Mouse (Mus musculus): Measurements from ENCODE around the gene Fam76b. TPM values are rescaled to one million over a fixed set of nuclear protein-coding genes. Genes with fewer than 3 reads are reported as not detected.
A peak's percentile ranks its signal among the peaks of the same experiment; 100 is the strongest.
"Not testable (repeated sequence)": the region's sequence is repeated elsewhere in the genome, so short reads cannot be mapped to it uniquely, and the experiment has no call there.

Fam76b gene
- polyA plus RNA-seq (2016; fragmentation: Nextera tagmentation; extraction: Ambion mirVana) = 20.1 and 23.0 TPM in 2 replicates

DNA sequence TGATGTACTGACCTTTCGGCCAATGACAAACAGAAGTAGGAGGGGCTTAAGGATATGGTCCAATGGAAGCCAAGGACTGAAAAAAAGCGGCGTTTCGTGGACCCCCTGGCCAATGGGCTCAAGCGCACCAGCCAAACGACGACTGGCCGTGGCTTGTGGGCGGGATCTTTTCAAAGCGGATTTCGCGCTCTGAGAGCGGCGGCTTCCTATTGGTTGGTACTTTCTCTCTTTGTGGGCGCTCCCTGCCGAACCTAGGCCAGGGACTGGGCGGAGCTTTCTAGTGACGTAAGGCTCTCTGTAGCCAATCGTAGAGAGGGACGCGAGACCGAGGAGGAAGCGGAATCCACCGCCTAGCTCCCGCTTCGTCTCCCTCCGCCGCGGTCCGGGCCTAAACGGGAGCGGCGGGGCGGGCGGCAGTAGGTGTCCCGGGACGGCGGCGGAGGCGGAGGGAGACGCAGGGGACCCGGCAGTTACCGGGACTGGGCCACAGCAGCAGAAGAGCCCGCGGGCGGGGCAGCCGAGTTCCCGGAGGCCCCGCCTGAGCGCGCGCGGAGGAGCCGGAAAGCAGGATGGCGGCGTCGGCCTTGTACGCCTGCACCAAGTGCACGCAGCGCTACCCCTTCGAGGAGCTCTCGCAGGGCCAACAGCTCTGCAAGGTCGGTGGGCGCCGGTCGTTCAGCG lies at the start of gene Fam76b:
TSS of gene Fam76b (plus strand) at position 311 of the 681 bp plus-strand sequence.
- DNase-seq (ENCODE audit: low spot score) = peak; percentile 99
- H3K36me3 ChIP-seq (replicated peaks) = peaks cover 54% of the 10 kb centered on the region

DNA sequence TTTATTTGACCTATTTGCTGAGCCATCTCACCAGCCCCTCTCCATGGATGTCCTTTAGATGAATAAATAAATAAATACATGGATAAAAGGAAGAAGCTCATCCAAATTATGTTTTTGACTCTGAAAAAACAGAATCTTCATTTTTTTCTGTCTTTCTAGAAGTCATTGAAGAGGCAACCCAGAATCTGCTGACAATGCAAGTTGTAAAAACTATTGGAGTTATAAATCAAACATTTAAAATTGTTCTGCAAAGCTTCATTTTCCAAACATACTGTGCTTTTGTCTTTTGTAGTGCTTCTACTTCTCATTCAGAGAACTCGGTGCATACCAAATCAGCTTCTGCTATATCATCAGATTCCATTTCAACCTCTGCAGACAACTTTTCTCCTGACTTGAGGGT lies 45.5 kb upstream of the Fam76b start:
- no peak for DNase-seq (ENCODE audit: low spot score)

More for the DNA sequence above, at the start of gene Fam76b:
- H3K4me3 ChIP-seq = peak within 1 kb of the TSS; percentile 79
- no peaks in the 10 kb centered on the region for H3K27me3 ChIP-seq (replicated peaks; ENCODE audit: low read depth, poor library complexity, severe bottlenecking)
- H3K27ac ChIP-seq (replicated peaks) = peak within 1 kb of the TSS; percentile 99
- H3K4me1 ChIP-seq = peaks cover 27% of the 10 kb centered on the region
- no peaks in the 10 kb centered on the region for H3K9me3 ChIP-seq
- under 1% methylated on average over 67 of the region's 67 CpGs for WGBS

DNA sequence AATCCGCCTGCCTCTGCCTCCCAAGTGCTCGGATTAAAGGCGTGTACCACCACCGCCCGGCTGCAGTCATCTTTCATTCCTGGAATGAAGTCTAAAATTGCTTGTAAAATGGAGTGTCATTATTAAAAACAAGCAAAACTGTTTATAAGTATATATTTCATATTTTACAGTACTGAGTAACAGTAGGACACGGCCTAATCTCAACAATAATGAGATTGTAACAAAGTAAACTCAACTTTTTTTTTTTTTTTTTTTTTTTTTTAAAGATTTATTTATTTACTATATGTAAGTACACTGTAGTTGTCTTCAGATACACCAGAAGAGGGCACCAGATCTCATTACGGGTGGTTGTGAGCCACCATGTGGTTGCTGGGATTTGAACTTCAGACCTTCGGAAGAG lies 36.7 kb upstream of the Fam76b start:
- not testable (repeated sequence) for H3K27me3 ChIP-seq (replicated peaks; ENCODE audit: low read depth, poor library complexity, severe bottlenecking); DNase-seq (ENCODE audit: low spot score); H3K27ac ChIP-seq (replicated peaks); H3K4me1 ChIP-seq; H3K4me3 ChIP-seq; H3K9me3 ChIP-seq
- 97% methylated on average over 8 of the region's 8 CpGs for WGBS
- peaks cover 91% of the 10 kb centered on the region for H3K36me3 ChIP-seq (replicated peaks)

More for the DNA sequence above, 45.5 kb upstream of the Fam76b start:
- Histone ChIP-seq H3K9me3 (no peaks in the 10 kb centered on the region), H3K27ac (replicated peaks) (no peak overlapping the region), H3K36me3 (replicated peaks) (peaks cover 53% of the 10 kb centered on the region), H3K4me3 (no peak overlapping the region), H3K4me1 (no peaks in the 10 kb centered on the region), H3K27me3 (replicated peaks; ENCODE audit: low read depth, poor library complexity, severe bottlenecking) (no peaks in the 10 kb centered on the region)
- 91% methylated on average over 1 of the region's 1 CpGs for WGBS

DNA sequence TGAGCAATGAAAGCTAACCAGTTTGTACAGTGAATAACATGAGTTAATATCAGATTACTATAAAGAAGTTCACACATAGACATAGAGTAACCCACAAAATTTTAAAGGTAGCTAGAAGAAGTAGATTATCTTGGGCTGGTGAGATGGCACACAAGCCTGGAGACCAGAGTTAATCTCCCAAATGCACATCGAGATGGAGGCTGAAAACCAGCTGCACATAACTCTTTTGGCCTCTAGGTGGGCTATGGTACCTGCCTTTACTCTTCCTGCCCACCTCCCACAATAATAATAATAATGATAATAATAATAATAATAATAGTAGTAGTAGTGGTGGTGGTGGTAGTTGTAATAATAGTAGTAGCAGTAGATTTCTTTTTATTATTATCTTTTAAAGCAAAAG lies 33.2 kb upstream of the Fam76b start:
- H3K9me3 ChIP-seq = no peaks in the 10 kb centered on the region
- no peaks in the 10 kb centered on the region for H3K4me1 ChIP-seq
- no peaks in the 10 kb centered on the region for H3K27me3 ChIP-seq (replicated peaks; ENCODE audit: low read depth, poor library complexity, severe bottlenecking)
- no peak overlapping the region for H3K4me3 ChIP-seq
- peaks cover 87% of the 10 kb centered on the region for H3K36me3 ChIP-seq (replicated peaks)
- no peak overlapping the region for H3K27ac ChIP-seq (replicated peaks)
- DNase-seq (ENCODE audit: low spot score) = no peak
- WGBS = 76% methylated on average over 1 of the region's 1 CpGs

DNA sequence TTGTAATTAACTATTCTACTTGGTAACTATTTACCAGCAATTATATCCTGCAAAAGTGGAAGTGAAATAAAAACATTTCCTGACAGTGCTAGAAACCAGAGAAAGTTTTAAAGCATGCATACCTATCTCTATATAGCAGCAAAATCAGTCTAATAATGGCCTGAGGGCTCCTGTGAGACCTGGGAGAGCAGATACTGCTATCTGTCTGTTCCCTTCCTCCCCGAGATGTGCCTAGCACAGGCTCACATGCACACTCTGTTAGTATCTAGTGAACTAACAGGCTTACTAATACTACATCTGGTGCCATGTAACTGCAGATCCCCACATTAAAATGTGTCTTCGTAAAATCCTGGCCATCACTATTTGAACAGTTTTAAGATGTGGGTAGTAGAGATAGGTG lies 32.8 kb upstream of the Fam76b start:
- Histone ChIP-seq H3K27ac (replicated peaks) (no peak overlapping the region), H3K4me1 (no peaks in the 10 kb centered on the region), H3K36me3 (replicated peaks) (peaks cover 87% of the 10 kb centered on the region), H3K4me3 (no peak overlapping the region), H3K27me3 (replicated peaks; ENCODE audit: low read depth, poor library complexity, severe bottlenecking) (no peaks in the 10 kb centered on the region), H3K9me3 (no peaks in the 10 kb centered on the region)
- WGBS = 83% methylated on average over 2 of the region's 2 CpGs
- DNase-seq (ENCODE audit: low spot score) = no peak

DNA sequence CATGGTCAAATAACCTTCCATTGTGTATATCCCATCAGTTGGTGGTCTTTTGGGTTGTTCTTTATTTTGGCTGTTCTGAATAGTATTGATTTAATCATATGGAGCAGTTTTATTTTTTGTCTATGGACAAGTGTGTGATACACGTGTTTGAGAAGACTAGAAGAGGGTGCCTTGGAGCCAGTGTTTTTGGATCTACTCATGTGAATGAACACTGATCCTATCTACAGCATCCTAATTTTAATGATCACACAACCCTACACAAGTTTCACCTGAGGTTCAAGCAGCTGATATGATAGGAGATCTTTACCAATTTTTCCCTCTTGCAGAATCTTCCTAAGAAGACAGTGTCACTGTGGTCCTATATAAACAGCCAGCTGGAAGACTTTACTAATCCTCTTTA lies 23.0 kb upstream of the Fam76b start:
- 78% methylated on average over 1 of the region's 1 CpGs for WGBS
- DNase-seq (ENCODE audit: low spot score) = no peak
- Histone ChIP-seq H3K36me3 (replicated peaks) (peaks cover 95% of the 10 kb centered on the region), H3K9me3 (no peaks in the 10 kb centered on the region), H3K27me3 (replicated peaks; ENCODE audit: low read depth, poor library complexity, severe bottlenecking) (no peaks in the 10 kb centered on the region), H3K4me3 (no peak overlapping the region), H3K4me1 (no peaks in the 10 kb centered on the region), H3K27ac (replicated peaks) (no peak overlapping the region)

DNA sequence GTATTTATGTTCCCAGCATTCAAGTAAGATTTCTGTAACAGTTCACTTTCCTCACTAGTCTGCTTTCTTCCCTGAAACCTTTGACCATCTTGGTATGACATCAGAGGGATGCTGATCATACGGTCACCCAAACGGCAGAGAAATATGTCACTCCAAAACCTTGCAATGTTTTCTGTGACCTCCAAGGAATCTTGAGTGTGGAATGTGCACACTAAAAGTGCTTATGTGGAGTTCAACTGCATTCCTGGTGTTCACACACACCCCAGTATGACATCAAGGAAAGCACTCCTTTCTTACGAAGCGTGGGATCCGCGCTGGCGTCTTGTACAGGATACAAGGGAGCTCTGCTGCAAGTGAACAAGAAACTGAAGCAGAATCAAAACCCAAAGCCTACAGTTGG lies 20.7 kb upstream of the Fam76b start:
- H3K36me3 ChIP-seq (replicated peaks) = peaks cover 98% of the 10 kb centered on the region

DNA sequence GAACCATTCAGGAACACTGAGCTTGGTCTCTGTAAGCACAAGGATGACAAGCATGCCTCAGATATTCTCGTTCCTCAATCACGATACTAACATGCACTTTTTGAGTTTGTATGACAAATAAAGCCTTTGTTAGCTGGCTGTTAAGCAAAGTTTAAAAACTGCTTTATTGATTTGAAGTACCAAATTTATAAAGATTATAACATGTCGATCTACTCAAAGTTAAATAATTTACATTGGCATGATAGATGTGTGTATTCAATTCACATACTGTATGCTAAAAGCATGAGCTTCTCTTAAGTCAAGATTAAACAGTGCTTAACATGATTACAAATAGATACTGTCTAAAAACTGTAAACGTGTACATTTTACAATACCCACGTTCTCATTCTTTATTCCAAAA lies 19.9 kb upstream of the Fam76b start:
- no peaks in the 10 kb centered on the region for H3K27me3 ChIP-seq (replicated peaks; ENCODE audit: low read depth, poor library complexity, severe bottlenecking)
- no peak overlapping the region for H3K4me3 ChIP-seq
- no peaks in the 10 kb centered on the region for H3K9me3 ChIP-seq
- peaks cover 98% of the 10 kb centered on the region for H3K36me3 ChIP-seq (replicated peaks)
- no peak for DNase-seq (ENCODE audit: low spot score)
- WGBS = 92% methylated on average over 5 of the region's 5 CpGs
- H3K27ac ChIP-seq (replicated peaks) = no peak overlapping the region
- H3K4me1 ChIP-seq = no peaks in the 10 kb centered on the region

More for the DNA sequence above, 20.7 kb upstream of the Fam76b start:
- no peak overlapping the region for H3K27ac ChIP-seq (replicated peaks)
- no peaks in the 10 kb centered on the region for H3K27me3 ChIP-seq (replicated peaks; ENCODE audit: low read depth, poor library complexity, severe bottlenecking)
- H3K4me1 ChIP-seq = no peaks in the 10 kb centered on the region
- DNase-seq (ENCODE audit: low spot score) = no peak
- H3K9me3 ChIP-seq = no peaks in the 10 kb centered on the region
- H3K4me3 ChIP-seq = no peak overlapping the region
- 91% methylated on average over 7 of the region's 7 CpGs for WGBS

DNA sequence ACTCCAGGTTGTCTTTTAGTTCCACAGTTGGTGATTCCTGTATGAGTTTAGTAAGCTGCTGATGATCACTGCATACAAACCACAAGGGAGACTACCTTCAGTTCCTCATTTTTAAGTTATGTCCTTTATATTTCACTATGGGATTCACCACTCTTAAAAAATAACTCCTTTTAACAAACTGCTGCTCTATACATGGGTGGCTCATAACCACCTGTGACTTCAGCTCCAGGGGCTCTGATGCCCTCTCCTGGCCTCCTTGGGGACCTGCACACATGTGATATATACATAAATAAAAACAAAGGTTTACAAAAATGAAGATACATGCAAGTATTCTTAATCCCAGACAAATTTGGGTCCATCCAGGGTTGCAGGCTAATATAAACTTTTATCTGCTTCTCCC lies 17.6 kb upstream of the Fam76b start:
- no peaks in the 10 kb centered on the region for H3K27me3 ChIP-seq (replicated peaks; ENCODE audit: low read depth, poor library complexity, severe bottlenecking)
- H3K27ac ChIP-seq (replicated peaks) = no peak overlapping the region
- DNase-seq (ENCODE audit: low spot score) = no peak
- H3K36me3 ChIP-seq (replicated peaks) = peaks cover 98% of the 10 kb centered on the region
- H3K4me3 ChIP-seq = no peak overlapping the region
- no peaks in the 10 kb centered on the region for H3K9me3 ChIP-seq
- no peaks in the 10 kb centered on the region for H3K4me1 ChIP-seq

DNA sequence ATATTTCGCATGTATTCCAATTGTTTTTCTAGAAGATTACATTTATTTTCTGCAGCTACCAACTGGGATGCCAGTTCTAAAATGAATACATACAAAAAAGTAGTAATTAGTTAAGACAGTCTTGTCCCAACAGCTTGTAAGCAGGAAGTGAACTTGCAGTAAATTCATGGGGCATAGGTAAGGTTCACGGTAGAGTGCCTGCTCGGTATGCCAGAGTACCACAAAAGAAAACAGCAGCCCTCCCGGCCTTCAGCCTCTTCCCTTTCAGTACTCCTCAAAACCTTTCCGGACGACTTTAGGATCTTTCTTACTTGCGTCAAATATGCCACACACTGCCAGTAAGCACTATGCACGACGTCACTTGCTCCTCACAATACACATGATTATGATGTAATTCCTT lies 9.1 kb upstream of the Fam76b start:
- H3K36me3 ChIP-seq (replicated peaks) = peaks cover 98% of the 10 kb centered on the region
- no peaks in the 10 kb centered on the region for H3K4me1 ChIP-seq
- H3K27me3 ChIP-seq (replicated peaks; ENCODE audit: low read depth, poor library complexity, severe bottlenecking) = no peaks in the 10 kb centered on the region
- H3K4me3 ChIP-seq = no peak overlapping the region
- H3K9me3 ChIP-seq = no peaks in the 10 kb centered on the region
- no peak overlapping the region for H3K27ac ChIP-seq (replicated peaks)
- WGBS = 90% methylated on average over 9 of the region's 9 CpGs
- DNase-seq (ENCODE audit: low spot score) = no peak

DNA sequence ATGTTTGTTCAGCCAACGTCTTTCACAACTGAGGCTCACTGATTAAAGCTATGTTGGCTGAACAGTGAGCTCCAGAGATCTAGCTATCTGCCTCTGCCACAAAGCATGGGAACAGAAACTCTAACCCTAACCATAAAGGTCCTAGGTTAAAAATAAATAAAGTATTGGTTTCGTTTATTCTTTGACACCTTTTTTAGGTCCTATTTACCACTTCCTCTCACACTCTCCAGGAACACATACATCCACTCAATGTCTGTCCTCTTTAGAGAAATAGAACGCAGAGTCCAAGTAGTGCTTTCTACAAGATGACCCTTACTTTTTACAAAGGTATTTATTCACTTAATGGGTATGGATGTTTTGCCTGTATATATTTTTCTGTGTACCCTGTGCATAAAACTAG lies 6.7 kb upstream of the Fam76b start:
- Histone ChIP-seq H3K36me3 (replicated peaks) (peaks cover 84% of the 10 kb centered on the region), H3K4me1 (peaks cover 19% of the 10 kb centered on the region), H3K4me3 (no peak overlapping the region), H3K27ac (replicated peaks) (no peak overlapping the region), H3K9me3 (no peaks in the 10 kb centered on the region), H3K27me3 (replicated peaks; ENCODE audit: low read depth, poor library complexity, severe bottlenecking) (no peaks in the 10 kb centered on the region)
- WGBS = 95% methylated on average over 3 of the region's 3 CpGs
- no peak for DNase-seq (ENCODE audit: low spot score)

DNA sequence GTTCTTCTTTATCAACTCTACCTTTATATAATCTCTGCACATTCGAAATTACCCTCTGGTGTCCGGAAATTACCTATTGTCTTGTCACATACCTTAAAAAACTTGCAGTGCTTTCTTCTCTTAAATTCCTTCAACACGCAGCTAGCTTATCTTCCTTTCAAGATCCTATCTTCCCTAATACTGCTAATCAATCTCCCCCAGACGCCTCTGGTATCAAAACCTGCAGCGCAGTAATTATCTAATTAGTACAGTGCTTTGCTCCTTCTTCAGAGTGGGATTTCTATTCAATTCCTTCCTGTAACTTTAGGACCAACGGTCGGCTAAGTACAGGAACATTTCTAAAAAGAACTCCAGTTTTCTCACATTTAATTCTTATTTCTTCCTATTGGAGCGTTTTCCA lies 1.6 kb upstream of the Fam76b start:
- Histone ChIP-seq H3K27ac (replicated peaks) (peak overlapping the region; percentile 96), H3K4me3 (peak overlapping the region; percentile 79), H3K9me3 (no peaks in the 10 kb centered on the region), H3K27me3 (replicated peaks; ENCODE audit: low read depth, poor library complexity, severe bottlenecking) (no peaks in the 10 kb centered on the region), H3K36me3 (replicated peaks) (peaks cover 52% of the 10 kb centered on the region), H3K4me1 (peaks cover 27% of the 10 kb centered on the region)
- no peak for DNase-seq (ENCODE audit: low spot score)
- 8% methylated on average over 8 of the region's 8 CpGs for WGBS

DNA sequence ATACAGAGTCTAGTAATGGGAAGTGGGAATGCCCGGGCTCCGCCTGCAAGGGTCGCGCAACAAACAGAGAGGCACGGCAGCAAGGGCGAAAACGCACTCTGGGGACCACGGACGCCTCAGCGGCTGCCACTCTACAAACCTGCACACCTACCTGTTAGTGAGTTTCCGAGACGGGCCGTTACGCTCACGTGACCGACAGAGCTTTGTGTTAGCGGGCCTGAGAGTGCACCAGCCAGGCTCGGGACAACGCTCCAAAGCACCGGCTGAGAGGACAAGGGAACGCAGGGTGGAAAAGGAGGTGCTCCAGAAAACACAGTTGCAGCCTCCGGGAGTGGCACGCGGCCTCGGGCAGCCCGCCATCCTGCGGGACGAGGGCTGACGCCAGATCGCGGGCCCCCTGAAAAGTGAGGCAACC lies 1.1 kb upstream of the Fam76b start:
- under 1% methylated on average over 31 of the region's 31 CpGs for WGBS
- peak overlapping the region; percentile 79 for H3K4me3 ChIP-seq
- peak; percentile 80 for DNase-seq (ENCODE audit: low spot score)

More for the DNA sequence above, 1.1 kb upstream of the Fam76b start:
- Histone ChIP-seq H3K27me3 (replicated peaks; ENCODE audit: low read depth, poor library complexity, severe bottlenecking) (no peaks in the 10 kb centered on the region), H3K36me3 (replicated peaks) (peaks cover 52% of the 10 kb centered on the region), H3K9me3 (no peaks in the 10 kb centered on the region), H3K27ac (replicated peaks) (peak overlapping the region; percentile 96), H3K4me1 (peaks cover 27% of the 10 kb centered on the region)
